Mouse (Mus musculus) myocyte (in vitro differentiated cells): Measurements from ENCODE around the gene Clec16a.

Source experiments
- E2F4 ChIP-seq: IDR thresholded peaks from one replicate; pipeline ENCODE4 v1.6.1; 2011; ENCODE audit warnings: mild to moderate bottlenecking, control low read depth, moderate library complexity; ENCODE audit not compliant: insufficient read depth
- MAX ChIP-seq: IDR thresholded peaks from one replicate; pipeline ENCODE4 v1.6.1; 2011; ENCODE audit warnings: low read depth, mild to moderate bottlenecking, control low read depth
- MYOD1 ChIP-seq, 3 experiments: IDR thresholded peaks; one replicate each; pipeline ENCODE4 v1.6.1; 2011; ENCODE audit warnings: control low read depth in 2 of 3, low read depth in 2 of 3, mild to moderate bottlenecking in 2 of 3, moderate library complexity in 1 of 3; ENCODE audit not compliant: insufficient read length in 2 of 3, control insufficient read depth in 1 of 3
- MYOG ChIP-seq, 3 experiments: IDR thresholded peaks; one replicate each; pipeline ENCODE4 v1.6.1; 2011; ENCODE audit warnings: control low read depth in 2 of 3, low read depth in 2 of 3, mild to moderate bottlenecking in 2 of 3; ENCODE audit not compliant: insufficient read length in 2 of 3, control insufficient read depth in 1 of 3, insufficient read depth in 1 of 3
- POLR2A ChIP-seq: IDR thresholded peaks from one replicate; pipeline ENCODE4 v1.6.1; 2011; ENCODE audit warnings: low read depth, mild to moderate bottlenecking, control low read depth, moderate library complexity; ENCODE audit not compliant: insufficient read length
- POLR2AphosphoS2 ChIP-seq: IDR thresholded peaks from one replicate; pipeline ENCODE4 v1.6.1; 2011; ENCODE audit warnings: low read depth, control low read depth; ENCODE audit not compliant: insufficient read length
- TCF12 ChIP-seq: IDR thresholded peaks from one replicate; pipeline ENCODE4 v1.6.1; 2011; ENCODE audit warnings: mild to moderate bottlenecking, control low read depth; ENCODE audit not compliant: poor library complexity, insufficient read depth, severe bottlenecking
- TCF3 ChIP-seq: IDR thresholded peaks from one replicate; pipeline ENCODE4 v1.6.1; 2011; ENCODE audit warnings: low read depth, control low read depth; ENCODE audit not compliant: insufficient read length
- USF1 ChIP-seq: IDR thresholded peaks from one replicate; pipeline ENCODE4 v1.6.1; 2011; ENCODE audit warnings: low read depth, mild to moderate bottlenecking, control low read depth, moderate library complexity

- TF ChIP-seq MYOG (IDR thresholded peaks at IDR 0.05; ENCODE audit: control insufficient read depth in 1 of 3, insufficient read depth in 1 of 3, insufficient read length in 2 of 3, low read depth in 2 of 3) (no peak), POLR2A (no peak), MYOD1 (IDR thresholded peaks at IDR 0.05; ENCODE audit: control insufficient read depth in 1 of 3, insufficient read length in 2 of 3, low read depth in 2 of 3) (no peak), MAX (no peak), E2F4 (no peak), TCF12 (no peak), USF1 (no peak), POLR2AphosphoS2 (no peak), TCF3 (no peak)
Observed at GRCm38 (mm10) chr16:10542266-10542665, 2.9 kb upstream of the Clec16a start.
